Mouse (Mus musculus): Measurements from ENCODE around the gene Fam177a. TPM values are rescaled to one million over a fixed set of nuclear protein-coding genes. Genes with fewer than 3 reads are reported as not detected.
"Not testable (repeated sequence)": the region's sequence is repeated elsewhere in the genome, so short reads cannot be mapped to it uniquely, and the experiment has no call there.

Gene Fam177a
- polyA plus RNA-seq, 1 experiment from 2014 or later, result 12.7 TPM

- no CpG with 5 or more reads among the region's 8 CpGs for WGBS
- not testable (repeated sequence) for H3K36me3 ChIP-seq; H3K9me3 ChIP-seq; H3K4me3 ChIP-seq; H3K4me1 ChIP-seq (replicated peaks); DNase-seq (ENCODE audit: low spot score); H3K27me3 ChIP-seq (ENCODE audit: insufficient read depth, poor library complexity, severe bottlenecking); H3K27ac ChIP-seq
Observed at GRCm38 (mm10) chr12:55187686-55188085, 63.4 kb downstream of the Fam177a start.

- not testable (repeated sequence) for H3K27me3 ChIP-seq (ENCODE audit: insufficient read depth, poor library complexity, severe bottlenecking); DNase-seq (ENCODE audit: low spot score); H3K4me1 ChIP-seq (replicated peaks); H3K27ac ChIP-seq; H3K9me3 ChIP-seq; H3K36me3 ChIP-seq; H3K4me3 ChIP-seq
- WGBS, result no CpG with 5 or more reads among the region's 5 CpGs
Observed at GRCm38 (mm10) chr12:55189127-55189526, 64.9 kb downstream of the Fam177a start.

Other genes with a start within 250 kb of the Fam177a start
- gene Gm20403, start 137.9 kb upstream of the Fam177a start, polyA plus RNA-seq (2016; fragmentation: Nextera tagmentation; extraction: Ambion mirVana), result not detected in 2 replicates
- gene Baz1a, start 110.1 kb upstream of the Fam177a start, polyA plus RNA-seq (2016; fragmentation: Nextera tagmentation; extraction: Ambion mirVana), result 26.3 and 33.8 TPM in 2 replicates
- gene 2700097O09Rik, start 44.4 kb upstream of the Fam177a start, polyA plus RNA-seq (2016; fragmentation: Nextera tagmentation; extraction: Ambion mirVana), result 40.7 and 41.9 TPM in 2 replicates
- 98.3 and 136 TPM in 2 replicates for gene Srp54a, start 44.2 kb upstream of the Fam177a start, polyA plus RNA-seq (2016; fragmentation: Nextera tagmentation; extraction: Ambion mirVana)
- gene Srp54b, start 30.6 kb downstream of the Fam177a start, polyA plus RNA-seq (2016; fragmentation: Nextera tagmentation; extraction: Ambion mirVana), result 36.5 and 38.5 TPM in 2 replicates
- 1.4 and 5.8 TPM in 2 replicates for gene 1700047I17Rik2, start 75.1 kb downstream of the Fam177a start, polyA plus RNA-seq (2016; fragmentation: Nextera tagmentation; extraction: Ambion mirVana)
- gene Srp54c, start 105.7 kb downstream of the Fam177a start, polyA plus RNA-seq (2016; fragmentation: Nextera tagmentation; extraction: Ambion mirVana), result 43.3 and 46.4 TPM in 2 replicates
- gene 1110008L16Rik, start 175.1 kb downstream of the Fam177a start, polyA plus RNA-seq (2016; fragmentation: Nextera tagmentation; extraction: Ambion mirVana), result 15.7 and 16.5 TPM in 2 replicates
- 21.5 and 23.7 TPM in 2 replicates for gene Ppp2r3c, start 178.5 kb downstream of the Fam177a start, polyA plus RNA-seq (2016; fragmentation: Nextera tagmentation; extraction: Ambion mirVana)